Mouse (Mus musculus) brain, embryonic 14.5 days (tissue): ENCODE data around the gene Unc45b. TPM values are rescaled to one million over a fixed set of nuclear protein-coding genes. Genes with fewer than 3 reads are reported as not detected.
A peak's percentile ranks its signal among the peaks of the same experiment; 100 is the strongest.

Experiments used
- DNase-seq: peaks from one replicate; pipeline ENCODE4 v3.0.0-alpha.2; 2011; ENCODE audit warnings: low read depth
- CTCF ChIP-seq: fragments of 200-500 bp; IDR thresholded peaks from 2 replicates; pipeline ENCODE4 v1.5.1; 2012; ENCODE audit warnings: inconsistent platforms, mild to moderate bottlenecking, moderate library complexity, borderline replicate concordance; ENCODE audit not compliant: insufficient read depth, insufficient read length; ENCODE audit errors: extremely low read depth
- POLR2A ChIP-seq: fragments of 200-500 bp; IDR thresholded peaks from 2 replicates; pipeline ENCODE4 v1.6.1; 2012; ENCODE audit warnings: mild to moderate bottlenecking, inconsistent platforms, borderline replicate concordance; ENCODE audit not compliant: poor library complexity, insufficient read depth, insufficient read length, severe bottlenecking; ENCODE audit errors: extremely low read depth
- polyA plus RNA-seq: library from polyadenylated mRNA; depleted of rRNA; stranded (reverse); fragments of >200 nt; gene quantifications from 2 replicates; pipeline ENCODE4 v1.2.3, GENCODE M21; 2012

The Unc45b gene
- polyA plus RNA-seq, 1 experiment: 1.5 TPM

DNA sequence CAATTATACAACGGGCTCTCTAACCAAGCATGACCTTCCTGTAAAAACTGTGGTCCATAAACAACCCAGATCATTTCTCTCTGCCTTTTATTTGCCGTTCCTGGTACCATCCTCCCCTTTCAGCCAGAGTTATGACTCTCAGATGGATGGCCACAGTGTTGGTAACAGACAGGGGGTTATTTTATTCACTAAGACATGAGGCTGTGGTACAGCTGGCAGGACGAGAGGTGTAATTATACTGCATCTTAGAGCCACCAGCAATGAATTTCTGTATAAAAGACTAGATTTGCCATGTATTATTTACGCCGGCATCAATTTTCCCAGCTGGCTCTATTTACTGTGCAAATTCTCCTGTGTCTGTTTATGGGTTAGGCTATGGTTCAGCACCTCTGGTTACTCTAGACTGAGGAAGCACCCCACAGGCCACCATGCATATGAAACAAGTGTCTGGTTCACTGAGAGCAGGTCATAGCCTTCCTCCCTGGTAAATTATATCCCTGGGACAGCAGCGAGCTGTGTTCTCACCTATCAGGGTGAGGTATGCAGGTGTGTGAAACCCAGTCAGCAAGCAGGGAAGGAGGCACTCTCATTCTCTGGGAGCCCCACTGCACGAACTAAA is 32.5 kb upstream of the Unc45b start:
- TF ChIP-seq POLR2A (no peak), CTCF (no peak)
- peak; percentile 43 for DNase-seq

DNA sequence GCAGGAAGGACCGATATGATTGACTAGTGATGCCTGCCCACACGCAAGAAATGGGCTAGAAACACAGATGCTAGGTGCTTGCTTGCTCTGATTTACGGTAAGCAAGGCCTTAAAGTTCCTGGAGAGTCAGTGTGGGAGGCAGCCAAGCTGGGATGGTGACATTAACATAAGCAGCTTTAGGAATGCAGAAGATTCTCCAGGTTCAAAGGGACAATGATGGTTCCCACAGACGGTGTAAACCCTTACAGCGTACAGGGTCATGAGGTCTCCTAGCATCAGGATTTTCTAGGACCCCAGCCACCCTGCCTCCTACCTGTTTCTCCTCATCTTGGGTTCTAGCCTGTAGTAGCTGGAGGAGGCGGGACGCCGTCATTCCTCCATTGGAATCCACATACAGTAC is 27.2 kb upstream of the Unc45b start:
- TF ChIP-seq CTCF (no peak), POLR2A (no peak)
- DNase-seq: no peak

- peak; percentile 7; the same call in 1 of the 2 replicates for TF ChIP-seq CTCF
- no peak for TF ChIP-seq POLR2A
- DNase-seq: no peak
Observed at GRCm38 (mm10) chr11:82886559-82886958, 23.8 kb upstream of the Unc45b start.

GRCm38 (mm10) chr11:82888491-82888946 is 21.8 kb upstream of the Unc45b start:
- peak; percentile 83 for DNase-seq
- TF ChIP-seq POLR2A: no peak
- no peak for TF ChIP-seq CTCF

DNA sequence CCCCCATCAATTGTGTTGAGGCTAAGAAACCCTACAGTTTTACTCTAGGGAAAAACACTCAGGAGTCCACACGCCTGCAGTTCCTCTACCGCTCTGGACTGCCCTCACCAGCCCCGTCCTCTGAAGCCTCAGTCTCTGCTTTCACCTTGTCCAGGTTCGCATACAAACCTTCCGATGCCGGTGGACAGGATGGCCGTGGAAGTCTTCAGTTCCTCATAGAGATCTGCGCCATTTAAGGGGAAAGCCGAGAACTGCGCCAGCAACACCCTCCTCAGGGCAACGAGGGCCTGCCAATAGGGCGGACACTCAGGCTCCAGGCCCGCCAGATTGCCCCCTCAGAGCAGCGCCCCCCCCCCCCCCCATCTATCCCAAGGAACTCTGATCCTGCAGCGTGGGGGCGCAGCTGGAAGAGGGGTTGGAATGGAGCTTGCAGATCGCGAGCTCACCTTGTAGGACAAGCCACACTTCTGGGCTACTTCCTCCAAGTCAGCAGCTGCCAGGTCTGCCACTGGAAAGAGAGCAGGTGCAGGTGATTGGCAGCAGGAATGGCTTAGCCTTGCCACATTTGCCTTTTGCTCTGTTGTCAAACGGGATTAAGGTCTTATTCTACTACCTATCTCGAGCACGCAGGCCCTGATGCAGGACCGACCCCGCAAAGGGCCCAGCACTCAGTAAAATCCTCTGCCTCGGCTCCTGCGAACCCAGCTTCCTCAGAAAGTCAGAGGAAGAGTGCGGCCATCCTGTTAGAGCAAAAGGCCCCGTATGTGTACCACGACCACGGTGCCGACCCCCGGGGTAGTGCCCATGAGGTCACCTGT is 20.6 kb upstream of the Unc45b start:
- DNase-seq: peak; percentile 53
- TF ChIP-seq POLR2A: no peak
- no peak for TF ChIP-seq CTCF

GRCm38 (mm10) chr11:82890342-82890762 is 20.0 kb upstream of the Unc45b start, which contains the start of gene Rad51d:
Gene Rad51d, minus strand, starts transcription at chr11:82890614.
- peak; percentile 96 for DNase-seq
- peak; percentile 43; the same call in 1 of the 2 replicates for TF ChIP-seq POLR2A
- peak; percentile 96 for TF ChIP-seq CTCF

- TF ChIP-seq CTCF: no peak
- TF ChIP-seq POLR2A: no peak
- no peak for DNase-seq
Observed at GRCm38 (mm10) chr11:82891936-82892335, 18.4 kb upstream of the Unc45b start, which contains the start of gene Fndc8. Gene Fndc8, plus strand, starts transcription at chr11:82892124.

GRCm38 (mm10) chr11:82897478-82897877 is 12.9 kb upstream of the Unc45b start:
- DNase-seq: no peak
- TF ChIP-seq CTCF (no peak), POLR2A (no peak)

DNA sequence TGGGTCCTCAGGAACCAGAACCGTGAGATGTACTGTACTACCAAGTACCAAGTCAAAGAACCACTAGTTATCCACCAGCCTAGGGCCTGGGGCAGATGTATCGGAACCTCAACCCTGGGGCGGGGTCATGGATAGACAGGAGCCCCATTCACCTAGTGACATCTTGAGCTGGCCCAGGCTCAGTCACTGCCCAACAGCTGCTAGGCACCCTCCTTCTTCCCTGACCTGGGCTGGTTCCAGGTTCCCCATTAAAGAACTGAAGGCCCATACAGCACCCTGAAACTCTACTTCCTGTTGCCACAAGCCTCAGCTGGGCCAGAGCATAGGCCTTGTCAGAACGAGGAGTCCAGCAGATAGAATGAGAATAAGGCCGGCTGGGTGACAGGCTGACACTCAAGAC is 10.6 kb upstream of the Unc45b start:
- no peak for TF ChIP-seq CTCF
- TF ChIP-seq POLR2A: no peak
- DNase-seq: no peak

DNA sequence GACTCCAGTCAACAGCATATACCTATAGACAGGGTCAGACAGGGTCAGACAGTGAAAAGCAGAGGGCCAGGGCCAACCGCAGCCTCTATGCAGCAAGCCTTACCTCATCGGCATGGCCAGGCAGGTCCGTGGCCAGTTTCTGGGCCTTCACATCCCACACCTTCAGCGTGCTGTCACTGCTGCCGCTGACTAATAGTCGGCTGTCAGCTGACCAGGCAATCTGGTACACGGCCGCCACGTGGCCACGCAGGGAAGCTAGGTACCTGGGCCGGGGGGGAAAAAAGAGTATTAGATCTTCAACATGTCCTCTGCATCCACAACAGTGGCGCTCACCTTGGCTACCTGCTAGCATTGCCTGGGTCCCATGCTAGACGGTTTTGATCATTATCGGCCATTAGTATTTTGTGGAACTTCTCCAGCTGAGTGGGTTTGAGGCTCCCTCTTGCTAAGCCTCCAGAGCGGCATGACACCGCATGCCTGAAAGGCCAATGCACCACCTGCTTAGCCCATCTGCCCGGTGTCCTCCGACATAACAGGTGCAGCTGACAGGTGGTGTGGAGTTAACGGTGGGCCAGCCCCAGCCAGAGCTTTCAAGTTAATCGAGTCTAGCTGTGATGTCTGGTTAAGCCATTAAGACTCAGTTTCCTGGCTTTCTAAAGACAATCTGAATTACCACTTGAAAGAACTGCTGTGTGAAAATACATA is 8.6 kb upstream of the Unc45b start:
- TF ChIP-seq CTCF: no peak
- TF ChIP-seq POLR2A: no peak

GRCm38 (mm10) chr11:82904952-82905351 is 5.4 kb upstream of the Unc45b start:
- no peak for TF ChIP-seq CTCF
- no peak for TF ChIP-seq POLR2A
- DNase-seq: no peak

More for the DNA sequence above, 8.6 kb upstream of the Unc45b start:
- DNase-seq: no peak

DNA sequence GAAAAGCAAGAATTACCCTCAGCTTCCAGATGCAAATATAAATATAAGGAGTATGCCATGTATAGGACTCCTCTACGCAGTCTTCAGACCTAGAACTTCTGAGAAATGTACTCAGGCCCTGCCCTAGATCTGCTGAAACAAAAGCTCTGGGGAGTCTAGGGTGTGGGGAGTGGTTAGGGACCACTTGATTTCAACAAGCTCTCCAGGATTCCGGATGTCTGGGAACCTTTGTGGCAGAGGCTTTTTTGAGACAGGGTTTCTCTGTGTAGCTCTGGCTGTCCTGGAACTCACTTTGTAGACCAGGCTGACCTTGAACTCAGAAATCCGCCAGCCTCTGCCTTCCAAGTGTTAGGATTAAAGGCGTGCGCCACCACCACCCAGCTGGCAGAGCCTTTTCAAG is 4.5 kb upstream of the Unc45b start:
- DNase-seq: no peak
- TF ChIP-seq CTCF: no peak
- TF ChIP-seq POLR2A: no peak
